Mouse (Mus musculus) embryo, embryonic 9.5 days (tissue): ENCODE measurements around the gene Rin2.
A peak's percentile ranks its signal among the peaks of the same experiment; 100 is the strongest.

Experiments
- DNase-seq: peaks from one replicate; pipeline ENCODE4 v3.0.0-alpha.2; 2017; ENCODE audit errors: extremely low spot score

The Rin2 gene

GRCm38 (mm10) chr2:145829231-145829630, 154.2 kb downstream of the Rin2 start:
- no peak for DNase-seq

GRCm38 (mm10) chr2:145830417-145830816, 155.4 kb downstream of the Rin2 start:
- no peak for DNase-seq

DNA sequence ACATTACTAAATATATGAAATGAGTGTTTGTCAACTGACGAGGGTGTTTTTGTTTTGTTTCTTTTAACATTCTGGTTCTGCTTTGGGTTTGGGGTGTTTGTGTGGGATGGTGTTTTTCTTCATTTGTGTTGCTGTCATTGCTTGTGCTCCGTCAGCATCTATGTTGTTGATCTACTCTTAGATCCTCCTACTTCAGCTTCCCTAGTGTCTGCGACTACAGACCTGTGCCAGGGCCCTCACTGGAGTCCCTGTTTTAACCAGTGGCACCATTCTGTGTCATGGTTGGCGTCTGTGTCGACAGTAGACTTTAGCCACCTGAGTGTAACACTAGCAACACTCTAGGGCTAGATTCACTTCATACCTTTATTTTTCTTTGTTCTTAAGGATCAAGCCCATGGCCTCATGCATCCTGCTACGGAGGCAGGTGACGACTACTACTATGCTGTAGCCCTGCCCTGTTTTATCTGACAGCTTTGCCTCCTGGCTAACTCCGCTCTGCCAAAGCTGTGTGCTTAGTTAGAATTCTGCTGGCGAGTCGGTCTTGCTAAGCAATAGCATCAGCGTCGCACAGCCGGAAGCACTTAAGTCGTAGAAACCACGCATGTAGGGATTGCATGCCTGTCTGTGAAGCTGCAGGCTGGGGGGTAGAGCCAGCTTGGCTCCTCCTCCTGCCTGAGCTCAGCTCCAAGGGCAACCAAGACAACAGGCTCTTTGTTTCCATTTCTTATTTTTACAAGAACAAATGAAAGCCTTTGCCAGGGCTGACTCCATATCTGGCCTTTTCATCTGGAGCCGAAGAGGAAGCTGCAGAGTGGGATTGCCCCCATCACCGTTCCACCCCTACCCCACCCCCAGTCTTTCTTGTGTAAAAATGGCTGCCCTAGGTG, 157.2 kb downstream of the Rin2 start:
- peak; percentile 29 for DNase-seq

DNA sequence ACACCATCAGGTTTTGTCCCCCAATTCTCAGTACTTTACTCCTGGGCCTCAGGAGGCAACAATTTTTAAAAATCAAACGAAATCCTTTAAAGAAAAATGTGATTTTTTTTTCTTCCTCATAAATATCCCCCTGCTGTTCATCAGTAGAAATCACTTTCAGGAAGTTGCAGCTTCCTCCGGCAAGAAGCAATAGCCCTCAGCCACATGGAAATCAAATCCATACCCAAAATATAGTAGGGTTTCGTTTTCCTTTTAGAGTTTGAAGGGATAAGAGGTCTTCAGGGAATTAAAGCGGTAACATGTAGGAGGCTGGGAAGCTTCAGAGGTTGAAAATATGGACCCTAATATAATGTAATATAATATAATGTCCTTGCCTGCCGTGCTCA, 157.8 kb downstream of the Rin2 start:
- no peak for DNase-seq

DNA sequence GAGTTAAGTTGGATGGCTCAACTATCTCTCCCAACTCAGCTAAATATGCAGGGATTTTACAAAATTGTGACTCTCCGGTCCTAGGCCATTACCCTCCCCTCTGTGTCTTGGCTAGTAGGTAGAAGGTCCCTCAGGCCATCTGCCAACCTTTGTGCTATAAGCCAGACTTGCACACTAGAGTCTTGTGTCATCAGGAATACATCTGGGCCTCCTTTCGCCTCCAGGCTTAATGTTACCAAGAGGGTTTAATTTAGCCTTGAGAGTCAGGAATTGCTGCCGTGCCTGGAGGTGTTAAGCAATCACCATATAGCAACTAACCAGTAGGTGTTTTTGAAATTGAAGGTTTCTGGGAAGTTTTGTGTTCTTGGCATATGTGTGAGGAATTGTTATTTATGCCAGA, 158.3 kb downstream of the Rin2 start:
- no peak for DNase-seq

DNA sequence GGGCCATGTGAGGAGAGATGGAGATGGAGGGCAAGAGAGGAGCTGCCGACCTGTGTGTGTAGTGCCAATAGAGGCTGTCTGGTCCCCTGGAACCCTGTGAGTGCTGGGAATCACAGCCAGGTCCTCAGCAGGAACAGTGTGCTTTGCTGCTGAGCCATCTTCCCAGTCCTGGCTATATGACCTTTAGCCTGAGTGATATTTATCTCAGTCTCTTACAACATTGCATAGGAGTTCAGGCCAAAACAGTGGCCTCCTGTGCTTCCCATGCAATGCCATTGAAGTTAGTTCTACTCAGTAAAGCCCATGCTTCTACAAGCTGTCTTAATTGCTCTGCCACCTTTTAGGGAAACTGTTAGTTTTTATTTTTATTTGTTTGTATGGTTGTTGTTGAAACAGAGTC, 160.9 kb downstream of the Rin2 start:
- no peak for DNase-seq

GRCm38 (mm10) chr2:145838675-145839074, 163.7 kb downstream of the Rin2 start:
- no peak for DNase-seq

DNA sequence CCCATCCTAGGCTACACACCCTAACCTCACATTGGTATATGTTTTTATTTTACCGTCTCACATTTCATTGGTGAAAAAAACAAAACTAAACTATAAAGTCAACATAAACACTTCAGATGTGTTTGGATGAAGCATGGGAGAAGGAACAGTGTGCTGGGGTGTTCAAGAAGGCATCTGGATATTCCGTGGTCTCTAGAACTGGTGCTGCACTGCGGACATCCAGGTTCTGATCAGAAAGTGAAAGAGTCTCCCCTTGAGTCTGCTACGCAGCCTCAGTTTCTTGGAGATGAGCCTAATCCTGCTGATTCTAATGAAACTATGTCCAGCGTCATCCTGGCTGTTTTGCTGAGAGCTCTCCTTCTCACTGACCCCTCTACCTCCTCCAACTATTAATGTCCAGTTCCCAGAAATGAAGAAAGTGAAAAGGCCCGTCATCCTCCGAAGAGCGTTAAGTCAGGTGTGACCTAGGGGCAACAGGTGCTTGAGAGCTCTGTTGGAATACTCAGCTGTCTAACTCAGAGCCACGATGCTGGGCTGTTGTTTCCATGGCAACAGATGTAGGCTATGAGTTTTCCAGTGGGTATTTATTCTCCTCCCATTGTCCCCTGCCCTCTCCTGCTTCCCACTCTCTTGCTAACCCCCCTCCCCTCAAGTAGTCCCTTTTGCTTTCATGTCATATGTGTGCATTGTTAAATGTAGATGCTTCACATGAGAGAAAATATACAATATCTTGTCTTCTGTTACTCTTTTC, 164.7 kb downstream of the Rin2 start:
- no peak for DNase-seq

DNA sequence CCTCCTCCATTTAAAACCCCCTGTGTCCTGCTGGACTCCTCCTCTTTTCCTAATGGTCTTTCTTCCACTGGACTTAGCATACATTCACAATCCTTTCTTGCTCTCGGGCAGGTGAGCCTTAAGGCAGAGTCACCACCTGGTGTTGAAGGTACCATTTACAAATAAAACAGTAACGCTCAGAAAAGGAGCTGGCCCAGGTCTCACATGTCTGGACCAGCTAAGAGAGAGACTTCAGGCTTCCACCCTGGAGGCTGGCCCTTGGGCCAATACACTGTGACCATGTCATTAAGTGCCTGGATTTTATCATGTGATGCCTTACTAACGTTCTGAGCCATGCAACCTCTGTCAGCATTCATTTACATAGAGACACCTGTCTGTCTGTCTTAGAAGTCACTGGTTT, 165.3 kb downstream of the Rin2 start:
- DNase-seq, result no peak

- no peak for DNase-seq
Measured at GRCm38 (mm10) chr2:145840910-145841870, 166.2 kb downstream of the Rin2 start.

DNA sequence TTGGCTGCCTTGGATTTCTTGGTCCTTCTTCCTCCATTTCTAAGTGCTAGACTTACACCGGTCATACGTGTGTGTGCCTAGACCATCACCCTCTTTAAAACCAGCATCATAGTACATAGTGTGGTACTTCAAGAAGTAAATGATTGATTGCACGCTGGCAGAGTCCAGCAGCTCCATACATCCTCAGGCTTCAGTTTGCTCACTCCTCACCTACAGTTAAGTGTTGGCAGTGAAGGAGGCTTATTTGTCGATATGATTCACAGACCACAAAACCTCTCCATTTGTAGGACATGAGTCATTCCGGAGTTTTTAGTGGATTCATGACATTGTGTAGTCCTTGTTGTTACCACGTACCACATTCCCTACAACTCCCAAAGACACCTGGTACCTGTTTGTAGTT, 168.3 kb downstream of the Rin2 start:
- no peak for DNase-seq

GRCm38 (mm10) chr2:145846595-145846994, 171.6 kb downstream of the Rin2 start:
- DNase-seq, result no peak

DNA sequence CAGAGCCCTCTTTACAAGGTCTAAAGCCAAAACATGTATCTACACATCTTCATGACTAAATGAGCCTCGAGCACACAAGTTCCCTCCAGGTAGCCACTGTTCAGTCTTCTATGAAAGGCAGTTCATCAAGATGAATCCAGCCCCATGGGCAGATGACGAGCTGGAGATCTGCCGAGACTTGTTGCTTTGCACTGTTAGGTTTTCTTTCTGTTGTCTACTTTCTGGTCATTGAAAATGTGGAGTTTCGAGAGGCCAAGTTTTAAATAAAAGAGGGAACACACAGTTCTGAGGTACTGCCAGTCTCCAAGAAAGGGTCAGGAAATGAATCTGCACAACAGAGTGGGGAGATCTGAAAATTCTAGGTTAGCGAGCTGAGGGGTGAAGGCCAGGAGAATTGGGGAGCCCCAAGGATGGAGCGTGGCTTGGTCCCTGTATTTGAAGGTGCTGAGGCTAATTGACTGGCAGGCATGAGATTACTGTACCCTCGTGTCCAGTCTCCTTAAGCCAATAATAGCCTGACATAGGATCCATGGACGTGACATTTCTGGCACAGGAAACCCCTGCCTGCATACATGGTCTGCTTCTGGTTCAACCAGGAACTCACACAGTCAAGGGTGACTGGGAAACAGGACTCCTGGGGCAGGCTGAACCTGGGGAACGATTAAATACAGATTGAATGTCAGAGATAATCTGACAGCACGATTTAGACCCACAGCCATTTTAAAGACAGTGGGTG, 174.3 kb downstream of the Rin2 start:
- no peak for DNase-seq

DNA sequence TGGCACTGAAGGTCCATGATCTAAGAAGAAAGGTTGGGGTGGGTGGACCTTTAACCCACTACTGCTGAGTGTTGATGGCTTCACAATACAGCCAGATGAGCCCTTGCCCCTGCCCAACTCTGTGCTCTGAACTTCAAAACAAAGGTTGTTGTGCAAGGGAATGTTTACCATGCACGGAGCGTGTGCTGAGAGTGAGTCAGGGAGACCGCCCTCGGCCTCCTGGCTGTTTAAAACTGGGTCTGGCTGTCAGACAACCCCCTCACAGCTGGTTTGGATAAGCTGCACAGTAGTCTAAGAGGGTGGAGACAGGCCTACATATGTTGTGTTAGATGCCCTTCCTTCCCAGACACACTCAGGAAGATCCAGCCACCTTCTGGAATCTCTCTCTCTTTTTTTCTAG, 175.8 kb downstream of the Rin2 start:
- DNase-seq, result peak; percentile 12

- no peak for DNase-seq
Measured at GRCm38 (mm10) chr2:145855831-145856230, 180.8 kb downstream of the Rin2 start.

- no peak for DNase-seq
Measured at GRCm38 (mm10) chr2:145857864-145858263, 182.8 kb downstream of the Rin2 start.

DNA sequence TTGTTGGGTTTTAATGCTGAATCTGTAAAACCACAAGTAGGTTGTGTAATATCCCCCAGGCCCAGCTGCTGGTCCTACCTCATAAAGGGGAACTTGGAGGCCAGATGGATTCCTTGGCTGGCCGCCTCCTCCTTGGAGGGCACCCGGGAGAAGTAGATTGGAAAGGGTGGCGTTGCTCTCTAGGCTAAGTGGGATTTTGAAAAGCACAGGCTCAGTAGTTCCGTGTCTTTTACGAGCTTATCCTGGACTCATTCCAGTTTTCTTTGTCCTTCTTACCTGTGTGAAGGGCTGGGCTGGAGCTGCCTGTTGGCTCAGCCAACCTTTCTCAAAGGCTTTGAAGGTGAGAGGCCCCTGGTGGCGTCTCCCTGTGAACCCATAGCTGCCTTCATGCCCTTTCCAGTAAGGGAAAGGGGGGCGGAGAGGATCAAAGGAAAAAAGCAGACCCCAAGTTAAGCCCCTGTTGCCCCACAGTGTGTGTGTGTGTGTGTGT, 184.5 kb downstream of the Rin2 start:
- no peak for DNase-seq

DNA sequence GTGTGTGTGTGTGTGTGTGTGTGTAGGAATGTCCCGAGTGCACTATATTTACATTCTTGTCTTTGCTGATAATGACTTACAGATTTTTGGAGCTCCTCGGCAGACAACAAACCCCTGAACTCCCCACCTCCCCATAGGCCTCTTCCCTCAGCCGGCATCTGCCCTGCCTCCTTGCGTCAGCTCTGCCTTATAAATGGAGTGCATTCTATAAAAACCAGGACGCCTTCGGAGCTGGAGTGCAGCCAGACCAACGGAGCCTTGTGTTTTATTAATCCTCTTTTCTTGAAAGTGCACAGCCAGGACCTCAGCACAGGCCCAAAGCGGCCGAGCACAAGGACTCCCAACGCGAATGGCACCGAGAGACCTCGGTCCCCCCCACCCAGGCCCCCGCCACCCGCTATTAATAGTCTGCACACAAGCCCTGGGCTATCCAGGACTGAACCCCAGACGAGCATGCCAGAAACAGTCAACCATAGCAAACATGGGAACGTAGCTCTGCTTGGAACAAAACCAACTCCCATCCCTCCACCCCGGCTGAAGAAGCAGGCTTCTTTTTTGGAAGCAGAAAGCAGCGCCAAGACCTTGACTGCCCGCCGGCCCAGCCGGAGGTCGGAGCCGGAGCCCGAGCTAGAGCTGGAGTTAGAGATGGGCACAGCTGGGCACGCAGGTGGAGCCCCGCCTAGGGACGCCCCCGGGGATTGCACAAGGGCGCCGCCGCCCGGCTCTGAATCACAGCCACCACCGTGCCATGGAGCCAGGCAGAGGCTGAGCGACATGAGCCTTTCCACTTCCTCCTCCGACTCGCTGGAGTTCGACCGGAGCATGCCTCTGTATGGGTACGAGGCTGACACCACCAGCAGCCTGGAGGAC, 185.2 kb downstream of the Rin2 start:
- DNase-seq, result peak; percentile 61

DNA sequence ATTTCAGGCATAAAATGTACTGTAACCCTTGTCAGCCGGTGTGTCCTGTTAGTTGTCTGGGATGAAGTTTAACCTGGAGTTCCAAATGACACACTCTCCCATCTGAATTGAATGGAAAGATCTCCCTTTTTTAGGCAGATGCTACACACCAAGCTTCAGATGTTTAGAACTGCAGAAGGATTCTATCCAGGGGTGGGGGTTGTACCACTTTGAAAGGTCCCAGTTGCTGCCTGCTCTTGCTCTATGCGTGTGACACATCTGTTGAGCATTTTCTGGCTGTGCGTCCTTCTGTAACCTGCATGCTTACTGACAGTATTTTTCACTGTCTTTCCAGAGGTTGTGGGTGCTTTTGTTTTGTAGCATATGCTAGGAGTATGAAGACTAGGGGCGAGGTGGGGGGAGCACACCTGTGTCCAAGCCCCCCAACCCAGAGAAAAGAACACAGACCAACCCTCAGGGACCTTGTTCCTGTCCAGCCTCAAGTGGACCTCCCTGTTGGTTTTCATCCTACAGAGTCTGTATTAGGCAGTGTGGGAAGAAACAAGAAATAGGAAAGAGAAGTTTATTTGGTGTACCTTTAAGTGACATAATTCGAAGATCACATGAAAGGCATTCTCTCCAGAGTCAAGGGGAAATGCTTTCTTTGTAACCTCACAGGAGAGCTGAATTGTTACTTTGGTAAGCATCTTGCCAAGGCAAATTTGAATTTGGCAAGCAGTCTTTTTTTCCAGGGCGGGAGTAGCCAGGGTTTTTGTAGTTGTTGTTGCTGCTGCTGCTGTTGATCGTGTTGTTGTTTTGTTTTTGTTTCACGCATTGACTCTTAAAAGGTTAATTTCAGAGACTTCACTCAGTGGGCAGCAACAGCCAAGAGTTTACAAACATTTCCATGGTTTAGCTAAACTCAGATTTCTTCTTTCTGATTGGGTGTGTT, 186.4 kb downstream of the Rin2 start:
- DNase-seq, result no peak
